Mouse (Mus musculus) colon, adult 2 months (tissue): ENCODE data around the gene Tll1. TPM values are rescaled to one million over a fixed set of nuclear protein-coding genes. Genes with fewer than 3 reads are reported as not detected.

ENCODE experiments used
- polyA plus RNA-seq: library from polyadenylated mRNA; depleted of rRNA; stranded (reverse); fragments of >200 nt; gene quantifications from 2 replicates; pipeline ENCODE4 v1.2.3, GENCODE M21; 2012; rRNA removed

Gene Tll1
- 0.19 and 0.24 TPM in 2 replicates for polyA plus RNA-seq

DNA sequence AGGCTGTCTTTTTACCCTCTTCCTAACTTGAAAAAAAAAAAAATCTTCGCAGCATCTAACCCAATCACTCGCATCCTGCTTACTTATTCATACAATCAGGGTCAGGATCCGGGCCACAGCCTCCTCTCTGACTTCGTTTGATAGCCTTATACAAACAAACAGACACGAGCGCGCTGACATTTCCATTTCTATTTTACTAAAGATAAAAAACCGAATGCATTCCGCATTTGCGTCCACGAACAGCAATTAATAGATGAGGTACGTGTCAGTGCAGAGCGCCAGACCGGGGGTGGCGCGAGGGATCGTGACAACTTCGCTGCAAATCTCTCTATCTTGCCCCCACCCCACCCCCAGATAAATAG lies at the start of gene Tll1:
Gene Tll1, minus strand, starts transcription at position 248 of the 362 bp plus-strand sequence.

